Mouse (Mus musculus): ENCODE results near the gene Wdr11. TPM values are rescaled to one million over a fixed set of nuclear protein-coding genes. Genes with fewer than 3 reads are reported as not detected.

Wdr11 gene
- 23.8 and 26.8 TPM in 2 replicates for polyA plus RNA-seq (2012; rRNA removed)

- TF ChIP-seq CTCF (conservative IDR thresholded peaks at IDR 0.05; ENCODE audit: insufficient read depth, insufficient read length, low read depth, low read length) = no peak
- TF ChIP-seq POLR2A (IDR thresholded peaks at IDR 0.05; ENCODE audit: low read depth, low read length) = no peak
Observed at GRCm38 (mm10) chr7:129591371-129592131, at the start of gene Wdr11. Gene Wdr11 (plus strand): TSS chr7:129591863.

GRCm38 (mm10) chr7:129567541-129567940, 24.1 kb upstream of the Wdr11 start:
- Histone ChIP-seq H3K4me3 (ENCODE audit: insufficient read depth, low read depth, low read length) (no peak overlapping the region), H3K27ac (ENCODE audit: insufficient read depth, low read depth, low read length) (no peak overlapping the region), H3K27me3 (replicated peaks; ENCODE audit: control insufficient read depth, insufficient read depth, low read length) (no peaks in the 10 kb centered on the region), H3K36me3 (ENCODE audit: control insufficient read depth, insufficient read depth, low read length) (no peaks in the 10 kb centered on the region), H3K4me1 (ENCODE audit: control insufficient read depth, insufficient read depth, low read length) (no peaks in the 10 kb centered on the region)
- no peak for DNase-seq
- TF ChIP-seq POLR2A (IDR thresholded peaks at IDR 0.05; ENCODE audit: low read depth, low read length) = no peak
- no peak for TF ChIP-seq CTCF (conservative IDR thresholded peaks at IDR 0.05; ENCODE audit: insufficient read depth, insufficient read length, low read depth, low read length)
- WGBS = 73% methylated on average over 1 of the region's 1 CpGs

More at GRCm38 (mm10) chr7:129591371-129592131, at the start of gene Wdr11:
- Histone ChIP-seq H3K4me1 (ENCODE audit: control insufficient read depth, insufficient read depth, low read length) (no peaks in the 10 kb centered on the region), H3K36me3 (ENCODE audit: control insufficient read depth, insufficient read depth, low read length) (no peaks in the 10 kb centered on the region), H3K4me3 (ENCODE audit: insufficient read depth, low read depth, low read length) (peak within 1 kb of the TSS; percentile 76), H3K27ac (ENCODE audit: insufficient read depth, low read depth, low read length) (peak within 1 kb of the TSS; percentile 94), H3K27me3 (replicated peaks; ENCODE audit: control insufficient read depth, insufficient read depth, low read length) (no peaks in the 10 kb centered on the region)
- peak; percentile 92 for DNase-seq
- WGBS = 4% methylated on average over 37 of the region's 37 CpGs

- no peaks in the 10 kb centered on the region for H3K4me1 ChIP-seq (ENCODE audit: control insufficient read depth, insufficient read depth, low read length)
- H3K36me3 ChIP-seq (ENCODE audit: control insufficient read depth, insufficient read depth, low read length) = no peaks in the 10 kb centered on the region
- H3K27ac ChIP-seq (ENCODE audit: insufficient read depth, low read depth, low read length) = no peak overlapping the region
- TF ChIP-seq CTCF (conservative IDR thresholded peaks at IDR 0.05; ENCODE audit: insufficient read depth, insufficient read length, low read depth, low read length) (no peak), POLR2A (IDR thresholded peaks at IDR 0.05; ENCODE audit: low read depth, low read length) (no peak)
- 75% methylated on average over 2 of the region's 2 CpGs for WGBS
- H3K4me3 ChIP-seq (ENCODE audit: insufficient read depth, low read depth, low read length) = no peak overlapping the region
- DNase-seq = no peak
- H3K27me3 ChIP-seq (replicated peaks; ENCODE audit: control insufficient read depth, insufficient read depth, low read length) = no peaks in the 10 kb centered on the region
Observed at GRCm38 (mm10) chr7:129568338-129568737, 23.3 kb upstream of the Wdr11 start.

GRCm38 (mm10) chr7:129574471-129574870, 17.2 kb upstream of the Wdr11 start:
- Histone ChIP-seq H3K4me1 (ENCODE audit: control insufficient read depth, insufficient read depth, low read length) (no peaks in the 10 kb centered on the region), H3K36me3 (ENCODE audit: control insufficient read depth, insufficient read depth, low read length) (no peaks in the 10 kb centered on the region), H3K27ac (ENCODE audit: insufficient read depth, low read depth, low read length) (no peak overlapping the region), H3K27me3 (replicated peaks; ENCODE audit: control insufficient read depth, insufficient read depth, low read length) (no peaks in the 10 kb centered on the region), H3K4me3 (ENCODE audit: insufficient read depth, low read depth, low read length) (no peak overlapping the region)
- TF ChIP-seq CTCF (conservative IDR thresholded peaks at IDR 0.05; ENCODE audit: insufficient read depth, insufficient read length, low read depth, low read length) (no peak), POLR2A (IDR thresholded peaks at IDR 0.05; ENCODE audit: low read depth, low read length) (no peak)
- 65% methylated on average over 4 of the region's 4 CpGs for WGBS
- peak; percentile 14 for DNase-seq

- WGBS = 32% methylated on average over 7 of the region's 7 CpGs
- TF ChIP-seq POLR2A (IDR thresholded peaks at IDR 0.05; ENCODE audit: low read depth, low read length) = no peak
- TF ChIP-seq CTCF (conservative IDR thresholded peaks at IDR 0.05; ENCODE audit: insufficient read depth, insufficient read length, low read depth, low read length) = no peak
- DNase-seq = no peak
Observed at GRCm38 (mm10) chr7:129575110-129575784, 16.4 kb upstream of the Wdr11 start.

GRCm38 (mm10) chr7:129592132-129592745, 576 bp downstream of the Wdr11 start:
- H3K27me3 ChIP-seq (replicated peaks; ENCODE audit: control insufficient read depth, insufficient read depth, low read length) = no peaks in the 10 kb centered on the region
- no peak for DNase-seq
- peak overlapping the region; percentile 94 for H3K27ac ChIP-seq (ENCODE audit: insufficient read depth, low read depth, low read length)
- no peaks in the 10 kb centered on the region; the same call in 1 of the 2 replicates for H3K36me3 ChIP-seq (ENCODE audit: control insufficient read depth, insufficient read depth, low read length)
- H3K4me3 ChIP-seq (ENCODE audit: insufficient read depth, low read depth, low read length) = peak overlapping the region; percentile 76
- WGBS = under 1% methylated on average over 13 of the region's 13 CpGs
- TF ChIP-seq POLR2A (IDR thresholded peaks at IDR 0.05; ENCODE audit: low read depth, low read length) = no peak
- TF ChIP-seq CTCF (conservative IDR thresholded peaks at IDR 0.05; ENCODE audit: insufficient read depth, insufficient read length, low read depth, low read length) = no peak
- no peaks in the 10 kb centered on the region for H3K4me1 ChIP-seq (ENCODE audit: control insufficient read depth, insufficient read depth, low read length)

More at GRCm38 (mm10) chr7:129575110-129575784, 16.4 kb upstream of the Wdr11 start:
- Histone ChIP-seq H3K27ac (ENCODE audit: insufficient read depth, low read depth, low read length) (no peak overlapping the region), H3K4me1 (ENCODE audit: control insufficient read depth, insufficient read depth, low read length) (no peaks in the 10 kb centered on the region), H3K27me3 (replicated peaks; ENCODE audit: control insufficient read depth, insufficient read depth, low read length) (no peaks in the 10 kb centered on the region), H3K36me3 (ENCODE audit: control insufficient read depth, insufficient read depth, low read length) (no peaks in the 10 kb centered on the region), H3K4me3 (ENCODE audit: insufficient read depth, low read depth, low read length) (no peak overlapping the region)

GRCm38 (mm10) chr7:129597186-129597585, 5.5 kb downstream of the Wdr11 start:
- WGBS = 94% methylated on average over 2 of the region's 2 CpGs
- Histone ChIP-seq H3K27ac (ENCODE audit: insufficient read depth, low read depth, low read length) (no peak overlapping the region), H3K36me3 (ENCODE audit: control insufficient read depth, insufficient read depth, low read length) (peaks cover 3% of the 10 kb centered on the region), H3K4me1 (ENCODE audit: control insufficient read depth, insufficient read depth, low read length) (no peaks in the 10 kb centered on the region), H3K4me3 (ENCODE audit: insufficient read depth, low read depth, low read length) (no peak overlapping the region), H3K27me3 (replicated peaks; ENCODE audit: control insufficient read depth, insufficient read depth, low read length) (no peaks in the 10 kb centered on the region)
- DNase-seq = no peak
- TF ChIP-seq POLR2A (IDR thresholded peaks at IDR 0.05; ENCODE audit: low read depth, low read length) = no peak
